Mouse (Mus musculus): Measurements from ENCODE around the gene C1qtnf12.
A peak's percentile ranks its signal among the peaks of the same experiment; 100 is the strongest.

Gene C1qtnf12

GRCm38 (mm10) chr4:155962167-155962971 is at the start of gene C1qtnf12:
Gene C1qtnf12 (plus strand): TSS chr4:155962318.
- peak; percentile 58 for DNase-seq (ENCODE audit: low read depth, low spot score)

- DNase-seq (ENCODE audit: low read depth, low spot score) = no peak
Measured at GRCm38 (mm10) chr4:155932031-155932430, 30.1 kb upstream of the C1qtnf12 start.

- DNase-seq (ENCODE audit: low read depth, low spot score) = peak; percentile 45
Measured at GRCm38 (mm10) chr4:155943049-155943452, 19.1 kb upstream of the C1qtnf12 start.

- peak; percentile 94 for DNase-seq (ENCODE audit: low read depth, low spot score)
Measured at GRCm38 (mm10) chr4:155943534-155944249, 18.4 kb upstream of the C1qtnf12 start, which contains the start of gene Ube2j2. Gene Ube2j2 (plus strand): TSS chr4:155943831.

GRCm38 (mm10) chr4:155944271-155944670 is 17.8 kb upstream of the C1qtnf12 start:
- peak; percentile 65 for DNase-seq (ENCODE audit: low read depth, low spot score)

GRCm38 (mm10) chr4:155947094-155947493 is 15.0 kb upstream of the C1qtnf12 start:
- DNase-seq (ENCODE audit: low read depth, low spot score) = no peak

GRCm38 (mm10) chr4:155955491-155955890 is 6.6 kb upstream of the C1qtnf12 start:
- DNase-seq (ENCODE audit: low read depth, low spot score) = no peak

GRCm38 (mm10) chr4:155959275-155959674 is 2.8 kb upstream of the C1qtnf12 start:
- DNase-seq (ENCODE audit: low read depth, low spot score) = peak; percentile 83

GRCm38 (mm10) chr4:155963106-155963505 is 988 bp downstream of the C1qtnf12 start:
- no peak for DNase-seq (ENCODE audit: low read depth, low spot score)

GRCm38 (mm10) chr4:155964396-155964795 is 2.3 kb downstream of the C1qtnf12 start:
- no peak for DNase-seq (ENCODE audit: low read depth, low spot score)

- DNase-seq (ENCODE audit: low read depth, low spot score) = no peak
Measured at GRCm38 (mm10) chr4:155969043-155969653, 7.0 kb downstream of the C1qtnf12 start.

GRCm38 (mm10) chr4:155970286-155970685 is 8.2 kb downstream of the C1qtnf12 start:
- no peak for DNase-seq (ENCODE audit: low read depth, low spot score)

GRCm38 (mm10) chr4:155972651-155973050 is 10.5 kb downstream of the C1qtnf12 start:
- DNase-seq (ENCODE audit: low read depth, low spot score) = no peak

- DNase-seq (ENCODE audit: low read depth, low spot score) = no peak
Measured at GRCm38 (mm10) chr4:155973239-155973638, 11.1 kb downstream of the C1qtnf12 start.

- DNase-seq (ENCODE audit: low read depth, low spot score) = no peak
Measured at GRCm38 (mm10) chr4:155981436-155982082, 19.4 kb downstream of the C1qtnf12 start.

- DNase-seq (ENCODE audit: low read depth, low spot score) = no peak
Measured at GRCm38 (mm10) chr4:155983788-155984187, 21.7 kb downstream of the C1qtnf12 start.

GRCm38 (mm10) chr4:155991211-155991907 is 29.2 kb downstream of the C1qtnf12 start:
- no peak for DNase-seq (ENCODE audit: low read depth, low spot score)

GRCm38 (mm10) chr4:155991908-155992230 is 29.8 kb downstream of the C1qtnf12 start:
- no peak for DNase-seq (ENCODE audit: low read depth, low spot score)

GRCm38 (mm10) chr4:155992241-155992905 is 30.3 kb downstream of the C1qtnf12 start, which contains the start of the genes B3galt6 and Sdf4:
Gene B3galt6 (minus strand): TSS chr4:155992649.
Gene Sdf4 (plus strand): TSS chr4:155992872.
- DNase-seq (ENCODE audit: low read depth, low spot score) = peak; percentile 93

- peak; percentile 96 for DNase-seq (ENCODE audit: low read depth, low spot score)
Measured at GRCm38 (mm10) chr4:155992906-155993547, 30.9 kb downstream of the C1qtnf12 start.
